Mouse (Mus musculus) liver, embryonic 15.5 days (tissue): ENCODE data around the gene Olfr1391. TPM values are rescaled to one million over a fixed set of nuclear protein-coding genes. Genes with fewer than 3 reads are reported as not detected.
"Not testable (repeated sequence)": the region's sequence is repeated elsewhere in the genome, so short reads cannot be mapped to it uniquely, and the experiment has no call there.

Experiments used
- ATAC-seq: fragments of 200-750 bp; cut with Nextera tagmentation; 2 replicates; pipeline ENCODE4 v1.8.0; 2017; ENCODE audit warnings: moderate number of reproducible peaks, mild to moderate bottlenecking, moderate library complexity; ENCODE audit not compliant: insufficient read depth
- H3K27ac ChIP-seq: fragments of 300-500 bp; sonication (generic); replicated peaks from 2 replicates; pipeline ENCODE4 v1.5.1; 2015; ENCODE audit warnings: mild to moderate bottlenecking, inconsistent platforms
- H3K27me3 ChIP-seq: fragments of 300-500 bp; sonication (generic); 2 replicates; pipeline ENCODE4 v1.6.1; 2015; ENCODE audit warnings: mild to moderate bottlenecking, inconsistent platforms
- H3K36me3 ChIP-seq: fragments of 300-500 bp; sonication (generic); replicated peaks from 2 replicates; pipeline ENCODE4 v1.6.1; 2015; ENCODE audit warnings: moderate library complexity, mild to moderate bottlenecking, inconsistent platforms
- H3K4me1 ChIP-seq: fragments of 300-500 bp; sonication (generic); replicated peaks from 2 replicates; pipeline ENCODE4 v1.6.1; 2015; ENCODE audit warnings: inconsistent platforms
- H3K4me2 ChIP-seq: fragments of 300-500 bp; sonication (generic); 2 replicates; pipeline ENCODE4 v1.6.1; 2015; ENCODE audit warnings: moderate library complexity, mild to moderate bottlenecking, inconsistent platforms
- H3K4me3 ChIP-seq: fragments of 300-500 bp; sonication (generic); replicated peaks from 2 replicates; pipeline ENCODE4 v1.5.1; 2015; ENCODE audit warnings: mild to moderate bottlenecking, inconsistent platforms
- H3K9ac ChIP-seq: fragments of 300-500 bp; sonication (generic); 2 replicates; pipeline ENCODE4 v1.6.1; 2015; ENCODE audit warnings: moderate library complexity, mild to moderate bottlenecking, inconsistent platforms
- H3K9me3 ChIP-seq: fragments of 300-500 bp; sonication (generic); replicated peaks from 2 replicates; pipeline ENCODE4 v1.6.1; 2016; ENCODE audit warnings: inconsistent platforms
- WGBS: fragments of 180-500 bp; shearing (Covaris S2); methylation state at CpG from one replicate; pipeline ENCODE4 v1.1.7; 2015; ENCODE audit warnings: mixed read lengths; ENCODE audit not compliant: insufficient replicate concordance; 5-methylcytosine and 5-hydroxymethylcytosine counted together
- polyA plus RNA-seq: library from polyadenylated mRNA; unstranded; fragments of >200 nt; fragmentation: Nextera tagmentation; extraction: Ambion mirVana; gene quantifications from 2 replicates; pipeline ENCODE4 v1.2.1, GENCODE M21; 2015

Olfr1391 gene
- polyA plus RNA-seq = not detected in 2 replicates

DNA sequence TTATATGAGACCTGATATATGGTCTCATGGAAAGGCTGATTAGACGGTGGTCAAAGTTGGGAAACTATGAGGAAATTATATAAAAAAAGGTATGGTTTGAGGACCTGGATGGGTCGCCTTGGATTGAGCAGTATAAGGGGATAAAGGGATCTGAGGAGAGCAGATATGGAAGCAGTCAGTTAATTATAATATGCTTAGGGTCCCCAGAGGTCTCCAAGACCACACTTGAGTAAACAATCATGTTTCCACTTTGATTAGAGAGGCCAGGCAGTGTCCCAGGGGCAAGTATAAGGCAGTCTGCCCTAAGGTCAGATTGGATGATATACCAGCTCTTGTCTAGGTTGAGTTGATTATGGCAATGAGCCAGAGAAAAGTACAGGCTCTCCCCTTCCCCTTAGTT, at the start of gene Olfr1391:
TSS of gene Olfr1391 (plus strand) at position 301 of the 400 bp plus-strand sequence.
- no peaks in the 10 kb centered on the region for H3K4me1 ChIP-seq
- no peak for ATAC-seq
- whole genome bisulfite sequencing = 57% methylated on average over 2 of the region's 2 CpGs

DNA sequence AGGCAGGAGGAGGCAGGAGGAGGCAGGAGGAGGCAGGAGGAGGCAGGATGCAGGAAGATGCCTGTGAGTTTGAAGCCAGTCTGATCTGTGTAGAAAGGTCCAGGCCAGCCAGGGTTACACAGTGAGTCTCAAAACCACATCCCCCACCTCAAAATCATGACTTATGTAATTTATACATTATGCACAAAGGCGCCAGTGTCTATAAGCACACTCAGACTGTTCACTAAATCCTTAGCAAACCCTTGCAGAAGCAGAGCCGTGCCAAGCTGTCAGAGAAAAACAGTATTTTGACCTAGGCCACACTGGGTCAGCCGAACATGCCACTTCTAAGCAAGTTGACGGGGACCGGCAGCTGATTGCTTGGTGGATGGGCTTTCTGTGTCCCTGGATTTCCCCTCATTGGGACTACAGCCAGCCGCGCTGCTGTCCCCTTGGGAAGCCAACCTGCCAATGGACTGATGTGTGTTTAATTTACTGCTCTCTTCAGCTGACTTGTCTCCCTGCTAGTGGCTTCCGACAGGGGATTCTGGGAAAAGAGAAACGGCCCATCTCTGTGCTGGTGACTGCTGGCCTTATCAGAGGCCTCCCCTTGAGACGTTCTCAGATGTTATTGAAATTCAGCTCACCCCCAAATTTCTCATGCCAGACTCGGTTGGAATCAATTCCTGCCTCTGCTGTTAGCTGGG, 48.6 kb upstream of the Olfr1391 start:
- Histone ChIP-seq H3K4me3 (no peak overlapping the region), H3K9me3 (no peaks in the 10 kb centered on the region), H3K4me2 (no peak overlapping the region), H3K36me3 (no peaks in the 10 kb centered on the region), H3K27me3 (no peaks in the 10 kb centered on the region), H3K9ac (no peak overlapping the region), H3K27ac (no peak overlapping the region), H3K4me1 (no peaks in the 10 kb centered on the region)
- WGBS = 53% methylated on average over 11 of the region's 11 CpGs
- ATAC-seq = no peak

More for the DNA sequence above, at the start of gene Olfr1391:
- Histone ChIP-seq H3K9ac (no peak within 1 kb of the TSS), H3K27ac (no peak within 1 kb of the TSS), H3K36me3 (no peaks in the 10 kb centered on the region), H3K4me3 (no peak within 1 kb of the TSS), H3K27me3 (no peaks in the 10 kb centered on the region), H3K9me3 (no peaks in the 10 kb centered on the region), H3K4me2 (no peak within 1 kb of the TSS)

DNA sequence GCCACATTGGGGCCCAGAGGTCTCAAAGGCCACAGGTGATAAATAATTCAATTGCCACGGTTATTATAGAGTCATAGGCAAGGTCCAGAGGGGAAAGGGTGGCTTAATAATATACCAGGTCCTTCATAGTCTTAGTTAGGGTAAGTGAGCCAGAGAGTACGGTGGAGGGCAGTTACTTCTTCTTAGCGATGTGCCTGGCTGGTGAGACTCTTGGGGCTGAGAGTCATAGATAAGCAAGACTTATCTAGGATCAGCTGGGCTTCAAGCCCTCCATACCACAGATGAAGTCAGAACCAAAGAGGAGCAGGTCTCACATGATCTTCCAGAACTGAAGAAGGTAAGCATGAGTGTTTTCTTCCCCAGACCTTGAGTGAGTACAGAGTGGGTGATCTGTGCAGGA, 44.3 kb upstream of the Olfr1391 start, which contains the start of gene Olfr1393:
TSS of gene Olfr1393 (plus strand) at position 83 of the 400 bp plus-strand sequence.
- no peak within 1 kb of the TSS for H3K4me3 ChIP-seq
- no peak within 1 kb of the TSS for H3K4me2 ChIP-seq
- H3K36me3 ChIP-seq = no peaks in the 10 kb centered on the region
- H3K27me3 ChIP-seq = no peaks in the 10 kb centered on the region
- H3K4me1 ChIP-seq = no peaks in the 10 kb centered on the region
- H3K27ac ChIP-seq = no peak within 1 kb of the TSS
- H3K9ac ChIP-seq = no peak within 1 kb of the TSS
- no peaks in the 10 kb centered on the region for H3K9me3 ChIP-seq
- no peak for ATAC-seq
- WGBS = 21% methylated on average over 3 of the region's 3 CpGs

DNA sequence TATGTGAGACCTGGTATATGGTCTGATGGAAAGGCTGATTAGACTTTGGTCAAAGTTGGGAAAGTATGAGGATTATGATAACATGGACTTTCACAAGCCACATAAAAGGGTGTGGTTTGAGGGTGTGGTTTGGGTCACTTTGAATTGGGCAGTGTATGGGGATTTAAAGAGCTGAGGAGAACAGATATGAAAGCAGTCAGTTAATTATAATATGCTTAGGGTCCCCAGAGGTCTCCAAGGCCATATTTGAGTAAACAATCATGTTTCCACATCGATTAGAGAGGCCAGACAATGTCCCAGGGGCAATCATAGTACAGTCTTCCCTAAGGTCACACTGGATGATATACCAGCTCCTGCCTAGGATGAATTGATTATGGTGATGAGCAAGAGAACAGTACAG, 37.6 kb upstream of the Olfr1391 start, which contains the start of gene Olfr1392:
TSS of gene Olfr1392 (plus strand) at position 301 of the 400 bp plus-strand sequence.
- H3K9ac ChIP-seq, H3K4me1 ChIP-seq, H3K27ac ChIP-seq, H3K4me2 ChIP-seq, H3K4me3 ChIP-seq, H3K36me3 ChIP-seq, H3K27me3 ChIP-seq, ATAC-seq, H3K9me3 ChIP-seq: not testable (repeated sequence)
- 38% methylated on average over 1 of the region's 1 CpGs for WGBS

DNA sequence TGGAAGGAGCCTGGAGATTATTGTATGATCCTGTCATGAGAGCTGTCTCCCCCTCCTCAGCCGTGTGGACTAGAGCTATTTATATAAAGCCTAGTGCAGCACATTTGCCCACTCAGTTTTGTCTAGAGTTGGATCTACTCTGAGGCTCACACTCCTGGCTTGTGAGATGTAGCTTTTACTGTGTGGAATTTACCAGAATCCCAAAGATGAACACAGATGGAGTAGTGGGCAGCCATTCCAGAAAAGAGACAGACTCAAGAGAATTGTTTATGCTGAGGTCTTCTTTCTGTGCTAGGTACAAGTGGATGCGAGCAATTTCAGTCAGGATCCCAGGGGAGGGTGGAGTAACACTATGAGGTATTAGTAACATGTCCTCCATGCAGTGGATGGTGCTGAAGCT, 35.3 kb upstream of the Olfr1391 start:
- no peaks in the 10 kb centered on the region for H3K4me1 ChIP-seq
- no peak overlapping the region for H3K27ac ChIP-seq
- H3K4me3 ChIP-seq = no peak overlapping the region
- no peak for ATAC-seq
- no peaks in the 10 kb centered on the region for H3K9me3 ChIP-seq
- H3K27me3 ChIP-seq = no peaks in the 10 kb centered on the region
- H3K4me2 ChIP-seq = no peak overlapping the region
- no peaks in the 10 kb centered on the region for H3K36me3 ChIP-seq
- 49% methylated on average over 2 of the region's 2 CpGs for WGBS
- no peak overlapping the region for H3K9ac ChIP-seq

DNA sequence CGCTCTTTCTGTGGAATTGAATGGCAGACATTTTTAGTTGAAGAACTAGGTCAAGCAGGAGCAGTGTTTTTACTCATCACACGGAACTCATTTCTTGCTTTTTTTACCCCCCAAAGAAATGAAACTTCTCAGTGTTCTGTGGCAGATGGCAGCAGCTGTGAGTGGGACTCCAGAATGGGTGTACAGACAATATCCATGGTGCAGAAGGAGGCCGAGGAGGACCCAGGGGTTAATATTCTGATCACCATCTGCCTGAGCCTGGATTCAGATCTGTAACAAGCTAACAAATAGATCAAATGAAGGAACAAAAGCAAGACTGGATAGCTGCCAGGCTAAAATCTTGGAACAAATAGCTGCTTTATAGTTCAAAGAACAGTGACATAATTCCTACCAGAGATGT, 29.8 kb upstream of the Olfr1391 start:
- H3K9me3 ChIP-seq = no peaks in the 10 kb centered on the region
- H3K9ac ChIP-seq = no peak overlapping the region
- no peaks in the 10 kb centered on the region for H3K36me3 ChIP-seq
- ATAC-seq = no peak
- no peaks in the 10 kb centered on the region for H3K4me1 ChIP-seq
- no peaks in the 10 kb centered on the region for H3K27me3 ChIP-seq
- no peak overlapping the region for H3K4me3 ChIP-seq
- H3K27ac ChIP-seq = no peak overlapping the region
- no peak overlapping the region for H3K4me2 ChIP-seq
- WGBS = 62% methylated on average over 3 of the region's 3 CpGs

DNA sequence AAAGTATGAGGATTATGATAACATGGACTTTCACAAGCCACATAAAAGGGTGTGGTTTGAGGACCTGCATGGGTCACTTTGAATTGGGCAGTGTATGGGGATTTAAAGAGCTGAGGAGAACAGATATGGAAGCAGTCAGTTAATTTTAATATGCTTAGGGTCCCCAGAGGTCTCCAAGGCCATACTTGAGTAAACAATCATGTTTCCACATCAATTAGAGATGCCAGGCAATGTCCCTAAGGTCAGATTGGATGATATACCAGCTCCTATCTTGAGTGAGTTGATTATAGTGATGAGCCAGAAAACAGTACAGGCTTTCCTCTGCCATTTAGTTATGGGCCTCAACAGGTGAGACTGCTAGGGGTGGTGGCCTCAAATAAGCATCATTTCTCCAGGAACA, 18.1 kb upstream of the Olfr1391 start, which contains the start of gene Olfr10:
TSS of gene Olfr10 (plus strand) at position 301 of the 400 bp plus-strand sequence.
- Histone ChIP-seq H3K4me3 (no peak within 1 kb of the TSS), H3K36me3 (no peaks in the 10 kb centered on the region), H3K9me3 (no peaks in the 10 kb centered on the region), H3K4me2 (no peak within 1 kb of the TSS), H3K27me3 (no peaks in the 10 kb centered on the region), H3K9ac (no peak within 1 kb of the TSS), H3K4me1 (no peaks in the 10 kb centered on the region), H3K27ac (no peak within 1 kb of the TSS)
- ATAC-seq = no peak

DNA sequence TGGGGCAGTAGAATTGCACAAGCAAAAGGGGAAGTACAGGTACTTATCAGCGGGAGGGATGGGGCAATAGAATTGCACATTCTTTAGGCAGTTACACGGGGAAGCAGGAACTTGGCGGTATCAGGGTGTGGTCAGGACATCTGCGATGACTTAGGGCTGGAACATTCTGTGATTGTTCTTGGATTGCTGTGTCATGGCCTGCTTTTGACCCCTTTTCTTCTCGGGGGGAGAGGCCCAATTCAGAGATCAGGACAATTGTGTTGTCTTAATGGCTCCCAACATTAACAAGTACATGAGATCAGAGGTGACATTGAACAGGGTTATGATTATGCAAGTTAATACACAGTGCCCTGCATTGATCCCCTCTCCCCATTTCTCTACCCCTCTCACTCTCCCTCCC, 14.0 kb upstream of the Olfr1391 start:
- not testable (repeated sequence) for H3K9me3 ChIP-seq, H3K4me3 ChIP-seq, H3K4me2 ChIP-seq

DNA sequence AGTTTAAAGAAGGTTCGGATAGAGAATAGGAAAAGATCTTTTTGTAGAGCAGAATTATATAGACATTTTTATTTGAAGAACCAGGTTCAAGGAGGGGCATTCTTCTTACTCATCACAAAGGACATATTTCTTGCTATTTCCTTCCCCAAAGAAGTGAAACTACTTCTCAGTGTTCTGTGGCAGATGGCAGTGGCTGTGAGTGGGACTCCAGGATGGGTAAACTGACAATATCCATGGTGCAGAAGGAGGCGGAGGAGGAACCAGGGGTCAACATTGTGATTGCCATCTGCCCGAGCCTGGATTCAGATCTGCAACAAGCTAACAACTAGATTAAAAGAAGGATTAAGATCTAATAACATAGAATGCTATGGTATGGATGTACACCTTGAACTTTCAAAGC, 4.2 kb downstream of the Olfr1391 start:
- H3K4me2 ChIP-seq = no peak overlapping the region
- ATAC-seq = no peak
- H3K27me3 ChIP-seq = no peaks in the 10 kb centered on the region
- no peak overlapping the region for H3K4me3 ChIP-seq
- no peaks in the 10 kb centered on the region for H3K4me1 ChIP-seq
- H3K36me3 ChIP-seq = no peaks in the 10 kb centered on the region
- WGBS = 64% methylated on average over 3 of the region's 3 CpGs
- H3K9me3 ChIP-seq = no peaks in the 10 kb centered on the region
- H3K27ac ChIP-seq = no peak overlapping the region
- no peak overlapping the region for H3K9ac ChIP-seq

More for the DNA sequence above, 14.0 kb upstream of the Olfr1391 start:
- 48% methylated on average over 5 of the region's 5 CpGs for WGBS
- H3K36me3 ChIP-seq, H3K4me1 ChIP-seq, H3K27ac ChIP-seq, H3K9ac ChIP-seq, ATAC-seq, H3K27me3 ChIP-seq: not testable (repeated sequence)

DNA sequence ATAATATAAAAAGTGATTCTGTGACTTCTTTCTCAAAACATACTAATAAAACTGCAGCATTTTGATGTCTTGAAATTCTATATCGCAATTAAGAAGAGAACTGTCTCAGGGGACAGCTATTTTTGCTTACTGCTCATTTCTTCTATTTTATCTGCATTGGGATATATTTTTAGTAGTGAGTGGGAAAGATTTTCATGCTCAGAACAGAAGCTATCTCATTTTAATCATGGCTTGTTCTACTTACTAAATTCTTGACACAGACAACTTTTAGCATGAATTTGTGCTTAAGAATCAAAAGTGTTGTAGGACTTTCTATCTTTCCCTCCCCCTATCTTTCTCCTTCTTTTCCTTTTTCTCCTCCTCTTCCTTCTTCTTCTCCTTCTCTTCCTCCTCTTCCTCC, 7.1 kb downstream of the Olfr1391 start:
- H3K9ac ChIP-seq = no peak overlapping the region
- no peaks in the 10 kb centered on the region for H3K36me3 ChIP-seq
- ATAC-seq = no peak
- H3K4me2 ChIP-seq = no peak overlapping the region
- H3K4me1 ChIP-seq = no peaks in the 10 kb centered on the region
- no peak overlapping the region for H3K4me3 ChIP-seq
- WGBS = 62% methylated on average over 1 of the region's 1 CpGs
- H3K27ac ChIP-seq = no peak overlapping the region
- H3K9me3 ChIP-seq = no peaks in the 10 kb centered on the region
- H3K27me3 ChIP-seq = no peaks in the 10 kb centered on the region

DNA sequence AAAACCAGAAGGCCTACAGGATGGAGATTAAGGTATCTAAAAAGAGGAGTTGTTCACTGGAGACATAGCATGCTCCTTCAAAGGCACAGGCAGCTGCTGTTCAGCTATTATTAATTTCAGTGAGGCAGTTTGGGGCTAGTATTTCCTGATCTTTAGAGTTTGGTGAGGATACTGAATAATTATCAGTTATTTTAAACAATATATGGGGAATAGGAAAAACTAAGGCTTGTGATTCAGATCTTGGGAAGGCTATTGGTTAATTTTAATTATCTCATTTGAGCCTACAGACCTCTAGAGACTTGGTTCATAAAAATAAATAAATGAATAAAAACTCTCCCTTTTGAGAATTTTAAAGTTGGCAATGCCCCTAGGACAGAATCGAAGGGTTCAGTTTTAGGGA, 12.3 kb downstream of the Olfr1391 start, which contains the start of gene Olfr1390:
TSS of gene Olfr1390 (plus strand) at position 301 of the 400 bp plus-strand sequence.
- 49% methylated on average over 1 of the region's 1 CpGs for WGBS
- Histone ChIP-seq H3K4me3 (no peak within 1 kb of the TSS), H3K9ac (no peak within 1 kb of the TSS), H3K27ac (no peak within 1 kb of the TSS), H3K9me3 (no peaks in the 10 kb centered on the region), H3K27me3 (no peaks in the 10 kb centered on the region), H3K4me2 (no peak within 1 kb of the TSS), H3K4me1 (no peaks in the 10 kb centered on the region), H3K36me3 (no peaks in the 10 kb centered on the region)
- no peak for ATAC-seq
